Mouse (Mus musculus) midbrain, embryonic 11.5 days (tissue): ENCODE measurements at regions not wholly inside any gene's neighbourhood (a gene's known extent, or its start where the extent isn't known, plus 50 kb on each side); places are given as distances from the start of the nearest gene placed in this dataset.

Experiments used
- ATAC-seq: fragments of 200-750 bp; cut with Nextera tagmentation; 2 replicates; pipeline ENCODE4 v1.8.0; 2017; ENCODE audit warnings: moderate TSS enrichment, moderate library complexity; ENCODE audit not compliant: low FRiP score
- DNase-seq: peaks from one replicate; pipeline ENCODE4 v3.0.0; 2015; ENCODE audit warnings: low spot score; ENCODE audit errors: missing footprints
- H3K27ac ChIP-seq: fragments of 300-500 bp; sonication (generic); 2 replicates; pipeline ENCODE4 v1.5.1; 2014; ENCODE audit warnings: low read depth, low read length
- H3K27me3 ChIP-seq: fragments of 300-500 bp; sonication (generic); 2 replicates; pipeline ENCODE4 v1.6.1; 2014; ENCODE audit warnings: mild to moderate bottlenecking, low read length, moderate library complexity, mixed read lengths; ENCODE audit not compliant: control insufficient read depth, insufficient read depth
- H3K36me3 ChIP-seq: fragments of 300-500 bp; sonication (generic); 2 replicates; pipeline ENCODE4 v1.6.1; 2014; ENCODE audit warnings: mild to moderate bottlenecking, low read length, moderate library complexity, mixed read lengths; ENCODE audit not compliant: control insufficient read depth, insufficient read depth
- H3K4me1 ChIP-seq: fragments of 300-500 bp; sonication (generic); 2 replicates; pipeline ENCODE4 v1.6.1; 2014; ENCODE audit warnings: low read length; ENCODE audit not compliant: control insufficient read depth, insufficient read depth
- H3K4me2 ChIP-seq: fragments of 300-500 bp; sonication (generic); 2 replicates; pipeline ENCODE4 v1.6.1; 2014; ENCODE audit warnings: mild to moderate bottlenecking, moderate library complexity
- H3K4me3 ChIP-seq: fragments of 300-500 bp; sonication (generic); 2 replicates; pipeline ENCODE4 v1.5.1; 2014; ENCODE audit warnings: low read depth, low read length
- H3K9ac ChIP-seq: fragments of 300-500 bp; sonication (generic); 2 replicates; pipeline ENCODE4 v1.6.1; 2014; ENCODE audit warnings: low read length
- H3K9me3 ChIP-seq: fragments of 300-500 bp; sonication (generic); 2 replicates; pipeline ENCODE4 v1.6.1; 2016; ENCODE audit warnings: low read length; ENCODE audit not compliant: control insufficient read depth
- WGBS: fragments of 180-500 bp; shearing (Covaris S2); extraction: QIAGEN DNeasy Blood & Tissue Kit; methylation state at CpG from one replicate; pipeline ENCODE4 v1.1.7; 2014; 5-methylcytosine and 5-hydroxymethylcytosine counted together

GRCm38 (mm10) chr13:35404428-35404827 is 255.2 kb upstream of the Cdyl start:
- H3K36me3 ChIP-seq: no peaks in the 10 kb centered on the region

GRCm38 (mm10) chr13:35405384-35405783 is 254.2 kb upstream of the Cdyl start:
- ATAC-seq (no peak), DNase-seq (no peak)
- Histone ChIP-seq H3K4me1 (no peaks in the 10 kb centered on the region), H3K36me3 (no peaks in the 10 kb centered on the region), H3K27me3 (no peaks in the 10 kb centered on the region), H3K27ac (no peak overlapping the region), H3K9me3 (no peaks in the 10 kb centered on the region), H3K9ac (no peak overlapping the region), H3K4me2 (no peak overlapping the region), H3K4me3 (no peak overlapping the region)
- 89% methylated on average over 1 of the region's 1 CpGs for WGBS

More at GRCm38 (mm10) chr13:35404428-35404827, 255.2 kb upstream of the Cdyl start:
- no peaks in the 10 kb centered on the region for H3K9me3 ChIP-seq
- no peak for ATAC-seq
- no peak overlapping the region for H3K4me2 ChIP-seq
- no peak overlapping the region for H3K9ac ChIP-seq
- H3K4me1 ChIP-seq: no peaks in the 10 kb centered on the region
- no peak for DNase-seq
- WGBS: 83% methylated on average over 5 of the region's 5 CpGs
- H3K27me3 ChIP-seq: no peaks in the 10 kb centered on the region
- no peak overlapping the region for H3K27ac ChIP-seq
- H3K4me3 ChIP-seq: no peak overlapping the region

GRCm38 (mm10) chr13:35417500-35417899 is 242.1 kb upstream of the Cdyl start:
- no peaks in the 10 kb centered on the region for H3K4me1 ChIP-seq
- H3K36me3 ChIP-seq: no peaks in the 10 kb centered on the region
- H3K9ac ChIP-seq: no peak overlapping the region
- WGBS: 87% methylated on average over 4 of the region's 4 CpGs
- no peaks in the 10 kb centered on the region for H3K9me3 ChIP-seq
- ATAC-seq (no peak), DNase-seq (no peak)
- no peak overlapping the region for H3K4me3 ChIP-seq
- H3K27me3 ChIP-seq: no peaks in the 10 kb centered on the region
- no peak overlapping the region for H3K27ac ChIP-seq
- no peak overlapping the region for H3K4me2 ChIP-seq

- Histone ChIP-seq H3K4me2 (no peak overlapping the region), H3K27ac (no peak overlapping the region), H3K9ac (no peak overlapping the region), H3K36me3 (no peaks in the 10 kb centered on the region), H3K9me3 (no peaks in the 10 kb centered on the region), H3K4me1 (no peaks in the 10 kb centered on the region), H3K27me3 (no peaks in the 10 kb centered on the region), H3K4me3 (no peak overlapping the region)
- ATAC-seq (no peak), DNase-seq (no peak)
- 90% methylated on average over 3 of the region's 3 CpGs for WGBS
Measured at GRCm38 (mm10) chr13:35420076-35420475, 239.6 kb upstream of the Cdyl start.

GRCm38 (mm10) chr13:35426061-35426460 is 233.6 kb upstream of the Cdyl start:
- 81% methylated on average over 4 of the region's 4 CpGs for WGBS
- H3K27ac ChIP-seq: no peak overlapping the region

GRCm38 (mm10) chr13:35435173-35435572 is 224.5 kb upstream of the Cdyl start:
- Histone ChIP-seq H3K36me3 (no peaks in the 10 kb centered on the region), H3K4me3 (no peak overlapping the region), H3K4me1 (no peaks in the 10 kb centered on the region), H3K9me3 (no peaks in the 10 kb centered on the region), H3K27me3 (no peaks in the 10 kb centered on the region), H3K9ac (no peak overlapping the region), H3K4me2 (no peak overlapping the region), H3K27ac (no peak overlapping the region)
- no peak for DNase-seq
- no peak for ATAC-seq
- WGBS: 66% methylated on average over 7 of the region's 7 CpGs

More at GRCm38 (mm10) chr13:35426061-35426460, 233.6 kb upstream of the Cdyl start:
- no peak overlapping the region for H3K4me2 ChIP-seq
- no peaks in the 10 kb centered on the region for H3K27me3 ChIP-seq
- H3K4me3 ChIP-seq: no peak overlapping the region
- no peaks in the 10 kb centered on the region for H3K36me3 ChIP-seq
- ATAC-seq: no peak
- DNase-seq: no peak
- H3K4me1 ChIP-seq: no peaks in the 10 kb centered on the region
- H3K9me3 ChIP-seq: no peaks in the 10 kb centered on the region
- H3K9ac ChIP-seq: no peak overlapping the region

GRCm38 (mm10) chr13:35447661-35448060 is 212.0 kb upstream of the Cdyl start:
- H3K4me2 ChIP-seq: no peak overlapping the region
- no peaks in the 10 kb centered on the region for H3K4me1 ChIP-seq
- ATAC-seq (no peak), DNase-seq (no peak)
- 83% methylated on average over 3 of the region's 3 CpGs for WGBS
- H3K9me3 ChIP-seq: no peaks in the 10 kb centered on the region
- H3K27me3 ChIP-seq: no peaks in the 10 kb centered on the region
- H3K9ac ChIP-seq: no peak overlapping the region
- no peak overlapping the region for H3K27ac ChIP-seq
- H3K36me3 ChIP-seq: no peaks in the 10 kb centered on the region
- no peak overlapping the region for H3K4me3 ChIP-seq

GRCm38 (mm10) chr13:35452420-35452819 is 207.2 kb upstream of the Cdyl start:
- Histone ChIP-seq H3K27me3 (no peaks in the 10 kb centered on the region), H3K4me3 (no peak overlapping the region), H3K9me3 (no peaks in the 10 kb centered on the region), H3K27ac (no peak overlapping the region), H3K36me3 (no peaks in the 10 kb centered on the region), H3K4me1 (no peaks in the 10 kb centered on the region), H3K4me2 (no peak overlapping the region), H3K9ac (no peak overlapping the region)
- WGBS: 88% methylated on average over 1 of the region's 1 CpGs
- ATAC-seq (no peak), DNase-seq (no peak)

- Histone ChIP-seq H3K4me1 (no peaks in the 10 kb centered on the region), H3K27me3 (no peaks in the 10 kb centered on the region), H3K36me3 (no peaks in the 10 kb centered on the region), H3K27ac (no peak overlapping the region), H3K4me3 (no peak overlapping the region), H3K9me3 (no peaks in the 10 kb centered on the region), H3K9ac (no peak overlapping the region), H3K4me2 (no peak overlapping the region)
- WGBS: 78% methylated on average over 2 of the region's 2 CpGs
- ATAC-seq: no peak
- peak; percentile 86 for DNase-seq
Measured at GRCm38 (mm10) chr13:35453222-35453914, 206.3 kb upstream of the Cdyl start.
